Mouse (Mus musculus): ENCODE measurements around the gene Pdzd2. TPM values are rescaled to one million over a fixed set of nuclear protein-coding genes. Genes with fewer than 3 reads are reported as not detected.

Gene Pdzd2
- polyA plus RNA-seq, 1 experiment from 2014 or later = 4.7 TPM

DNA sequence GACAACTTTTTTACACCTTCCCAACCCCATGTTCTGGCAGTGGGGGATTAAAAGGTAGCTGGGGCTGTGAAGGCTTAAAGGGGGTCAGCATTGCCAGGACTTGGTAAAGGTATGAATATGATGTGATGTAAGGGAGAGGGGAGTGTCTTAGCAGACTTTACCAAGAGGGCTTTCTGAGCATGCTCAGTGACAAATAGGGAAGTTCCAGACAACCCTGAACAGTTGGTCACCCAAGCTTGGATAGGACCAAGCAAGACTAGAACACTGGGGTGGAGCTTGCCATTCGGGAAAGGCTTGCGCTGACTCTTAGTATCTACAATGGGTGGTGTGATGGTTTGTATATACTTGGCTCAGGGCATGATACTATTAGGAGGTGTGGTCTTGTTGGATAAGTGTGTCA lies 286.4 kb downstream of the Pdzd2 start:
- whole genome bisulfite sequencing = 91% methylated on average over 2 of the region's 2 CpGs

DNA sequence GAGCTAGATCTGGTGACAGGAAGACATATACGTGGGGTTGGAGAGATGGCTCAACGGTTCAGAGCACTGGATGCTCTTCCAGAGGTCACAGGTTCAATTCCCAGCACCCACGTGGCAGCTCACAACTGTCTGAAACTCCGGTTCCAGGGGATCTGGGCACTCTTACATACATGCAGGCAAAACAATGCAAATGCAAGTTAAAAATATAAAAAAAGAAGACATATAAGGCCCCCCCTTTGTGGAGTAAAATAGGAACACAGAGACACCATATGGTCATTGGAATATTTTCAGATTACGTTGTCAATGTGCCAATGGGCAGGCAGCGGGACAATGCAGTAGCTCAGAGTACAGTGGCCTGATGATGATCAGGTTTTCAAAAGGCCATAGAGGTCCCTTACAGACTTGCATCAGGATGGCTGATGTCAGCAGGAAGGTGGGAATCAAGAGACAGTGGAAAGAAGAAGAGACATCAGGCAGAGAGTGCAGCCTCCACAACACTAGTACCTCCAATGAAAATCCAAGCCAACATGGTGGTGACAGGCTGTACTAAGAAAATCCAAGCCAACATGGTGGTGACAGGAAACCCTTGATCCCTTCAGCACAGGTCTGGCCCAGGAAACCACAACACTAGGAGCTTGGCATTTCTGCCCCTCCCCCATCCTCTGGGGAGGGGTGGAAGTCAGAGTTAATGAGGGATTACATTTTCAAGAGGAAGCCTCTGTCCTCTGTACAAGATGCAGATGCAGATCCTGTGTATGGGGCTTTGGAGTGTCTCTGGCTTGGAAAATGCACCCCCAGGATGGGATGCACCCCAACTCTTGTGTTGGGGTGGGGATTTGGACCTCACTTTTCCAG lies 287.4 kb downstream of the Pdzd2 start:
- no peak for DNase-seq (ENCODE audit: extremely low spot score, low spot score)
- peaks cover 11% of the 10 kb centered on the region; the same call in 1 of the 2 replicates for H3K4me1 ChIP-seq
- no peaks in the 10 kb centered on the region for H3K36me3 ChIP-seq (replicated peaks)
- WGBS = 87% methylated on average over 6 of the region's 6 CpGs
- no peak overlapping the region for H3K27ac ChIP-seq
- no peaks in the 10 kb centered on the region for H3K27me3 ChIP-seq (ENCODE audit: poor library complexity, severe bottlenecking)
- no peak overlapping the region for H3K4me3 ChIP-seq
- H3K9me3 ChIP-seq = no peaks in the 10 kb centered on the region

More for the DNA sequence above, 286.4 kb downstream of the Pdzd2 start:
- H3K4me1 ChIP-seq = peaks cover 13% of the 10 kb centered on the region; the same call in 1 of the 2 replicates
- DNase-seq (ENCODE audit: extremely low spot score, low spot score) = no peak
- H3K27me3 ChIP-seq (ENCODE audit: poor library complexity, severe bottlenecking) = no peaks in the 10 kb centered on the region
- no peaks in the 10 kb centered on the region for H3K36me3 ChIP-seq (replicated peaks)
- no peaks in the 10 kb centered on the region for H3K9me3 ChIP-seq
- no peak overlapping the region for H3K27ac ChIP-seq
- no peak overlapping the region for H3K4me3 ChIP-seq

DNA sequence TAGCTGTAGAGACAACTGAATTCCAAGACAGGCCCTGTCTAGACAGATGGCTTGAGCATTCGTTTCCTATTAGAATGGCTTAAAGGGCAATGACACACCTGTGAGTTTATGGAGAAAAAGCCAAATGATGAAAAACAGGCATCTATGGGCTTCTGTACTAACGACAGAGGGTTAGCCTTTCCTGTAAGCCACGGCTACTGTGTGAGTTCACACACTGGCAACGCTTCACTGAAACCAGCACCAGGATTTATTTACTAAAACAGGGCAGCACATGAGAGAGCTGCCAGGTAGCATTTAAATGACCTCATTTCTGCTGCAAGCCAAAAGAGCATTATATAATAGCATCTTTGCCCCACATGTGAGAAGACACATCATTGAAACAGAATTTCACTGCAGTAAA lies 288.3 kb downstream of the Pdzd2 start:
- H3K4me3 ChIP-seq = no peak overlapping the region
- WGBS = 90% methylated on average over 4 of the region's 4 CpGs
- no peak for DNase-seq (ENCODE audit: extremely low spot score, low spot score)

DNA sequence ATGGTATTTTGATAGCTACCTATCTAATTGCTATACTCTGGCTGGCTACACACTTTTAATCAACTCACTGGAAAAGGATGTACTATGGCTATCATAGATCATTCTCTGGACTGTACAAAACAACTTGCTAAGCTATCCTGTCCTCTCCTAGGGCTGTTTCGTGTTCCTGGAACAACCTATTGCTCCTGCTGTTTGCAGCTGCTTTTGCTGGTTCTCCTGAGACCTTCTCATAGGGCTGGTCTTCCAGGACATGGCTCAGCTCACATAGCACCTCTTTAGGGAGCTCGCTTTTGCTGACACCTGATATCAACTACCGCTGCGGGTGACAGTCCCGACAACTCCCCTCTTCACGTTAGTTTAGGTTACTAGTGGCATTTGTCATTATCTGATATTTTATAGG lies 288.9 kb downstream of the Pdzd2 start:
- H3K27ac ChIP-seq = no peak overlapping the region
- H3K36me3 ChIP-seq (replicated peaks) = no peaks in the 10 kb centered on the region
- H3K4me1 ChIP-seq = 0 out of 2 replicates have a peak, but pooled peaks cover 2% of the 10 kb centered on the region
- no peaks in the 10 kb centered on the region for H3K9me3 ChIP-seq
- no peak for DNase-seq (ENCODE audit: extremely low spot score, low spot score)
- 91% methylated on average over 6 of the region's 6 CpGs for WGBS
- H3K27me3 ChIP-seq (ENCODE audit: poor library complexity, severe bottlenecking) = no peaks in the 10 kb centered on the region
- H3K4me3 ChIP-seq = no peak overlapping the region

More for the DNA sequence above, 288.3 kb downstream of the Pdzd2 start:
- H3K27me3 ChIP-seq (ENCODE audit: poor library complexity, severe bottlenecking) = no peaks in the 10 kb centered on the region
- H3K27ac ChIP-seq = no peak overlapping the region
- H3K36me3 ChIP-seq (replicated peaks) = no peaks in the 10 kb centered on the region
- no peaks in the 10 kb centered on the region for H3K9me3 ChIP-seq
- 0 out of 2 replicates have a peak, but pooled peaks cover 4% of the 10 kb centered on the region for H3K4me1 ChIP-seq

DNA sequence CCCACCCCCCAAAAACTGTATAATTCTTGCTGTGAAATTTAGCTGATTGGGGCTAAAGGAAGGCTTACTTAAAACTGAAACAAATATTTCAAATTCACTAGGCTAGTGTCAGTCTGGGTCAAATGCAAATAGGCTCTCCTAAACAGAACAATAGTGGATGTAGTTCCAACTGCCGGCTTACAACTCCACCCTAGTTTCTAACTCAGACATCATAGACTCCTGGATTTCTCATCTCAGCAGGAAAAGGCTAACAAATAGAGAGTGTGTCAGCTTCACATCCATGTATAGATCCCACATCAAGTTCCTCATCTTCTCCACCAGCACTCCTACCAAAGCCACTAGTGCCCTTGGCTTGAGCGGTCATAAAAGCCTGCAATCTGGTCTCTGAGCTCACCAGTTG lies 290.4 kb downstream of the Pdzd2 start:
- H3K27ac ChIP-seq = no peak overlapping the region
- no peaks in the 10 kb centered on the region for H3K36me3 ChIP-seq (replicated peaks)
- no peaks in the 10 kb centered on the region for H3K9me3 ChIP-seq
- 76% methylated on average over 2 of the region's 2 CpGs for WGBS
- DNase-seq (ENCODE audit: extremely low spot score, low spot score) = no peak
- no peaks in the 10 kb centered on the region for H3K27me3 ChIP-seq (ENCODE audit: poor library complexity, severe bottlenecking)
- no peak overlapping the region for H3K4me3 ChIP-seq
- H3K4me1 ChIP-seq = peaks cover 6% of the 10 kb centered on the region; the same call in 1 of the 2 replicates

DNA sequence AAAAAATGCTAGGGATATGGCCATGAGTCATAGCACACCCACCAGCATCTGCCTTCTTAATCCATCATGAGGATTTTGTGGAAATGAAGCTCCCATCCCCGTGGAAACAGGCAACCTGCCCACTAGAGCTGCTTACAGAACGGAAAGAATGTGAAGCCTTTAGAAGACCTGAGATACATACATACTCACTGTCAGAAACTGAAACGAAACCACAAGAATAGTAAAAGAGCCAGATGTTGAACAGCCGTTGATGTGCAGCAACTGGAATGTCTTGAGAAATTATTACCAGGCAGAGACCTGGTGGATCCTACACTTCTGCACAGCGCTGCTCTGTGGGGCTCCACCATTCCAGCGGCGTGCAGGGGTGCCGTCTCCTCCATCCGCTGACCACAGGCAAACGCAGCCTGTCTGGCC lies 292.7 kb downstream of the Pdzd2 start:
- Histone ChIP-seq H3K36me3 (replicated peaks) (no peaks in the 10 kb centered on the region), H3K27ac (no peak overlapping the region), H3K4me3 (no peak overlapping the region), H3K27me3 (ENCODE audit: poor library complexity, severe bottlenecking) (no peaks in the 10 kb centered on the region), H3K4me1 (peaks cover 3% of the 10 kb centered on the region; the same call in 1 of the 2 replicates), H3K9me3 (no peaks in the 10 kb centered on the region)
- 91% methylated on average over 10 of the region's 10 CpGs for WGBS
- DNase-seq (ENCODE audit: extremely low spot score, low spot score) = no peak

DNA sequence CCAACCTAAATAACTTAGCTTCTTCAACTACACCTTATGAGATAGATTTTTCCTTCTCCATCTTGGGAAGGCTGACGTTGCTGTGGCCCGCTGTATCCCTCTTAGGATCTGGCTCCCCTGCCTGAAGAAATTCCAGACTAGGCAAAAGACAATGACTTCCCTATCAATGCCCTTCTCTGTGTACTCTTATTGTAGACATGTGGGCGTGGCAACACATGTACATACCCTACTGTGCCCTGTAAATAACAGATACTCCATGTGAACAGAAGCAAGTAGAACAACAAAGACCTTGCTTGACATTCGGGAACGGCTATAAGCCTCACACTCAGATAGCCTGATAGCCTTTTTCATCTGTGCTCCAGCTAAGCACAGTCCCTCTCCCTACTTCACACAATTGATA lies 295.2 kb downstream of the Pdzd2 start:
- no peaks in the 10 kb centered on the region for H3K36me3 ChIP-seq (replicated peaks)
- H3K9me3 ChIP-seq = no peaks in the 10 kb centered on the region
- no peak for DNase-seq (ENCODE audit: extremely low spot score, low spot score)
- H3K27ac ChIP-seq = no peak overlapping the region
- H3K4me1 ChIP-seq = peaks cover 3% of the 10 kb centered on the region; the same call in 1 of the 2 replicates
- H3K27me3 ChIP-seq (ENCODE audit: poor library complexity, severe bottlenecking) = no peaks in the 10 kb centered on the region
- no peak overlapping the region for H3K4me3 ChIP-seq
- WGBS = 83% methylated on average over 5 of the region's 5 CpGs

DNA sequence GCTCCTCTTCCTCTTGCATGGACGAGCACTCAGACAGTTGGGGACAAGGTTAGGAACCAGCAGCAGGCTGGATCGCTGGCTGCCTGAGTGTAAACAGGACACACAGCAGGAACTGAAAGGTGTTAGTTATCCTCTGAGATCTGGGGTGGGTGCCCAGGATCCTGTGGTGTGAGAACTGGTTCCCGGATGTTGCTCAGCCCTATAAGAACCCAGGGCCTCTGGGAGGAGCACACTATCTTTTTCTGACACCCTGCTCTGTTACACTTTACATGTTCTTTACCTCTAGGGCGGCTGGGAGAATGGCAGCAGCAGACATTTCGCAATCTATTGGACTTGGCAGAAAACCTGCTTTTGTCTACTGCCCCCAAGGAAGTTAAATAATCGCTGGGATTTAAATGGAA lies 300.4 kb downstream of the Pdzd2 start:
- Histone ChIP-seq H3K27ac (no peak overlapping the region), H3K4me1 (peaks cover 18% of the 10 kb centered on the region; the same call in 1 of the 2 replicates), H3K36me3 (replicated peaks) (no peaks in the 10 kb centered on the region), H3K9me3 (no peaks in the 10 kb centered on the region), H3K4me3 (no peak overlapping the region), H3K27me3 (ENCODE audit: poor library complexity, severe bottlenecking) (no peaks in the 10 kb centered on the region)
- WGBS = 74% methylated on average over 6 of the region's 6 CpGs
- no peak for DNase-seq (ENCODE audit: extremely low spot score, low spot score)

DNA sequence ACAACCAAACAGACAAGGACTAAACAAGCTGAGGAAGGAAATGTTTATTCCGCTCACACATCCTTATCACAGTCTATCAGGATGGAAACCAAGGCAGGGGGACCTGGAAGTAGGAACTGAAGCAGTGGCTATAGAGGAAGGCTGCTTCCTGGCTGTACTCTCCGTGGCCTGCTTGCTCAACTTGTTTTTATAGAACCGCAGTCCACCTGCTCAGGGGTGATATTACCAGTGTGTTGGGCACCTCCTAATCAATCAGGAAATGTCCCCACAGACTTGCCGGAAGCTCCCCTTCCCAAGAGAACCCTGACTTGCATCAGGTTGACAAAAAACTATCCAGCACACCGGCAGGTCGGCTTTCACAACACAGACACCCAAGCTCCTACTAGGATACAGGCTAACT lies 301.0 kb downstream of the Pdzd2 start:
- H3K4me3 ChIP-seq = no peak overlapping the region
- peaks cover 21% of the 10 kb centered on the region; the same call in 1 of the 2 replicates for H3K4me1 ChIP-seq
- H3K27me3 ChIP-seq (ENCODE audit: poor library complexity, severe bottlenecking) = no peaks in the 10 kb centered on the region
- H3K27ac ChIP-seq = no peak overlapping the region
- no peaks in the 10 kb centered on the region for H3K36me3 ChIP-seq (replicated peaks)
- no peak for DNase-seq (ENCODE audit: extremely low spot score, low spot score)
- 90% methylated on average over 6 of the region's 6 CpGs for WGBS
- H3K9me3 ChIP-seq = no peaks in the 10 kb centered on the region

DNA sequence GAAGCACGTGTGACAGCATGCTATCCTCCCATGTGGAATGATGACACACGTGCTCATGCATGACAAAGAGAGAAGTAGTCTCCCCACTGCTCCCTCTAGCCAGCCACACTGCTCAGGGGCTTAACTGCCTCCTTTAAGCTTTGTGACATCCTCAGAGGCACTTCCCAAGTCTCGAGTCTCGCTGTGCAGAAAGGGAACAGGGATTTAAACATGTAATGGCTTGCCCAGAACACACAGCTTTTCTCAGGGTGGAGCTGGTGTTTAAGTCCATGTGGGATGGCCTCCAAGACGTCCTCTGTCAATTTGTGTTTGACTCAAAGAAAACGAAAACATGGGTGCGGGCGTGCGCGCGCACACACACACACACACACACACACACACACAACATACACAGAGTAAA lies 301.6 kb downstream of the Pdzd2 start:
- H3K4me1 ChIP-seq = peaks cover 22% of the 10 kb centered on the region
- WGBS = 81% methylated on average over 11 of the region's 11 CpGs
- H3K27ac ChIP-seq = 0 out of 2 replicates have a peak overlapping the region, but pooled peaks have one; percentile 15
- H3K27me3 ChIP-seq (ENCODE audit: poor library complexity, severe bottlenecking) = no peaks in the 10 kb centered on the region
- no peaks in the 10 kb centered on the region for H3K9me3 ChIP-seq
- no peaks in the 10 kb centered on the region for H3K36me3 ChIP-seq (replicated peaks)
- H3K4me3 ChIP-seq = no peak overlapping the region
- DNase-seq (ENCODE audit: extremely low spot score, low spot score) = no peak

DNA sequence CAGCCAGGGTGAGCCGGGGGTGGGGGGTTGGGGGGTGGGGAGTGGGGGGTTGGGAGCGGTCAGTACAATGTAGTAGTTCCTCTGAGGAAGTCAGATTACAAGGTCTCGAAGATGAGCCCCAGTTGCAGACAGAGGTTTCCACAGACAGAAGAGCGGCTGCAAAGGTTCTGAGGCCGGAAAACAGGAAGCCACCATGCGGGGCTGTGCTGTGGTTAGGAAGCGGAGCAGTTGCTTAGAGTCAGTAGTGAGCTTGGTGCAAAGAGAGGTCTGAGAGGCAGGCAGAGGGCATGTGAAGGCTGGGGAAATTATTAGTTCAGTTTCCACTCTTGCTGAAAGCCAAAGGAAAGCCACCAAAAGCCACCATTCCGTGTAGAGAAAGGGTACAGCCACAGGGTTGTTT lies 303.8 kb downstream of the Pdzd2 start:
- DNase-seq (ENCODE audit: extremely low spot score, low spot score) = no peak
- H3K27ac ChIP-seq = peak overlapping the region; percentile 60; the same call in 1 of the 2 replicates
- WGBS = 79% methylated on average over 8 of the region's 8 CpGs

DNA sequence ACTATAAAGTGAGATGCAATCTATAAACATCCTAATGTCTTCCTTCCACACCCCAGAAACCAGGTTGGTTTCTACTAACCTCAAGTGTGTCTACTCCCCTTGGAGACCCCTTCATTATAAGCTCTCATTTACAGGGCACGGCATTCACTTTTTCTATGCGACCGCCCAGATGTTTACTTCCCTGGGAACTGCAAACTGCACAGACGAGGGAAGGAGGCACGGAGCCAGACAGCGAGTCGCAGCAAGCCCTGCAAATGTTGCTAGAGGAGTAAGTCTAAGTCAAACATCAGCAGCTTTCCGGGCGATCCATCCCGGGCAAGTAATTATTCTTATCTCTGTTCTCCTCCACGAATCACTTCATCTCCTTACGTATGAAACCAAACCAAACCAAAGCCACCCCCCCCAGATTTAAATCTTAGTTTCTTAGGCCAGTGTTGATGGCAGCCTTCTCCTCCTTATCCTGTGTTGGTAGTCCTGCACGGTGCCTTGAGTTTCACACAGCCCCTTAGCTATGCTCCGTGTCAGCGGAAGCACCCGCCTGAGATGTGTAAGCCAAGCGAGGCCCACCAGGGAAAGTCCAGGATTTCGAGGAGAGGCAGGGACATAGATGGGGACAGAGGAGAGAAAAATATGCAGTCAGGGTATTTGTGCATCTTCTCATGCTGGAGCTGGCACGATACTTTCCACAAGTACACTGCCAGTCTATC lies 305.7 kb downstream of the Pdzd2 start:
- H3K4me3 ChIP-seq = no peak overlapping the region
- DNase-seq (ENCODE audit: extremely low spot score, low spot score) = no peak
- WGBS = 86% methylated on average over 19 of the region's 19 CpGs
- H3K27me3 ChIP-seq (ENCODE audit: poor library complexity, severe bottlenecking) = no peaks in the 10 kb centered on the region
- peaks cover 47% of the 10 kb centered on the region for H3K4me1 ChIP-seq
- H3K27ac ChIP-seq = no peak overlapping the region; the same call in 1 of the 2 replicates
- H3K9me3 ChIP-seq = no peaks in the 10 kb centered on the region
- no peaks in the 10 kb centered on the region for H3K36me3 ChIP-seq (replicated peaks)

More for the DNA sequence above, 303.8 kb downstream of the Pdzd2 start:
- Histone ChIP-seq H3K27me3 (ENCODE audit: poor library complexity, severe bottlenecking) (no peaks in the 10 kb centered on the region), H3K4me3 (no peak overlapping the region), H3K4me1 (peaks cover 40% of the 10 kb centered on the region), H3K9me3 (no peaks in the 10 kb centered on the region), H3K36me3 (replicated peaks) (no peaks in the 10 kb centered on the region)

DNA sequence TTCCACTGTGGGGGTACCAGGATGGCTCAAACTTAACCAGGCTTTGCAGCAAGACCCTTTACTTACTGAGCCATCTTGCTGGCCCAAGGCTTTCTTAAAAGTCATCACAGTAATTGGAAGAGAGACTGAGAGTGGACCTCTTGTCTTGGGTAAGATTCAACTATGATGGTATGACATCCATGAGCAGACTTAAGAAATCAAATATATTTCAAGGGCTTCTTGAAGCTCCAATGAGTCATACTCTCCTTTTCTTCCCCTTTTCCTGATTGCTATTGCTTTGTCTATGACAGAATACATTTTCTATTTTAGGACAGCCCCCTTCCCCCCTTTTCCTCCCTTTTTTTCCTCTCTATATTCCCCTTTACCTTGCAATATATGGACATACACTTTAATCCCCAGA lies 306.8 kb downstream of the Pdzd2 start:
- no peak for DNase-seq (ENCODE audit: extremely low spot score, low spot score)
- no peak overlapping the region for H3K27ac ChIP-seq
- H3K9me3 ChIP-seq = no peaks in the 10 kb centered on the region
- H3K27me3 ChIP-seq (ENCODE audit: poor library complexity, severe bottlenecking) = no peaks in the 10 kb centered on the region
- H3K36me3 ChIP-seq (replicated peaks) = no peaks in the 10 kb centered on the region
- H3K4me1 ChIP-seq = peaks cover 53% of the 10 kb centered on the region
- H3K4me3 ChIP-seq = no peak overlapping the region

Data from forebrain, embryonic 10.5 days (tissue).